Mouse (Mus musculus) brain, embryonic 18.5 days (tissue): ENCODE data around the gene Grm8.

Experiments used
- DNase-seq: peaks from one replicate; pipeline ENCODE4 v3.0.0-alpha.2; 2012; ENCODE audit warnings: low read depth, low spot score

The Grm8 gene

DNA sequence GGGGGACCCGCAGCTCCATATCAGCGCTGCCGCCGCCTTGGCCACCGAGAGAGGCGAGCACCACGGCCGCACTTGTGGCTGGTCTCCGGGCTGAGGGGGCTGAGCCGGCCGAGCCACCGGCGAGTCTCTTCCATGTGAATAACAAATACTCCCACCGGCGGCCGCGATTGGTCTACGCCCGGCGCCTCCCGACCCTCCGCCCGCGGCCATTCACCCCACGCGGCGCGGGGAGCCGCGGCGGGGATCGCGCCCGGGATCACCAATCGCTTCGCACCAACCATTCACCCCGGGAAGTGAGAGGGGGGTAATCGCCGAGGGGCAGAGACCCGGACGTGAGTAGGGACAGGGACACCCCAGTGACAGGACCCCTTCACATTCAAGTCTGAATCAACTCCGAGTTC is at the start of gene Grm8:
Gene Grm8, minus strand, starts transcription at position 178 of the 401 bp plus-strand sequence.
- DNase-seq = no peak

DNA sequence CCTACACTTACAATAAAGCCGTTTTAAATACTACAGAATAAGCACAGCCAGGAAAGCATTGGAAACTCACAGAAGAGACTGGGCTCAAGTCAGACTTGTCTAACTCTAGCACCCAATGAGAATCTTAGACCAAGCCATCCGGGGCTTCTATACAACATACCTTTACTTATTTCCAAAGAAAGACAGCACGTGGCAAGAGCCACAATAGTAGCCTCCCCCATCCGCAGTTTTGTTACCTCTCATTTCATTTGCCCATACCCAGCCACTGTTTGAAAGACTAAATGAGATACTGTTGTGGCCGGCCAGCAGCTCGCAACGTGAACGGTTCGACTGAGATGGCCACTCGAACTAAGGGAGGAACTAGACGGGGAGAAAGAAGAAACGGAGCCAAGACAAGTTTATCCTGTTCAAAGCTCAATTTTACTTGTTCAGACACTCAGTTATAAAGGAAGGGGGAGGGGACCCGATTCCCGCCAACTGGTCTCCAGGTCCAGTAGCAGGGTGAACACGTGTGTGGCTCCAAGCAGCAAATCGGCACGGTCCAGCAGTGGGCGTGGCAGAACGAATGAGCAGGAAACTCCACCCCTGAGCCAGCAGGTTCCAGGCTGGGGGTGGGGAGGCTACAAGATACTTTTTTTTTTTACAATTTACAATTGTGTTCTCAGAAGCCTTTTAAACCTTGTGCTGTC is 35.0 kb upstream of the Grm8 start:
- DNase-seq = no peak

DNA sequence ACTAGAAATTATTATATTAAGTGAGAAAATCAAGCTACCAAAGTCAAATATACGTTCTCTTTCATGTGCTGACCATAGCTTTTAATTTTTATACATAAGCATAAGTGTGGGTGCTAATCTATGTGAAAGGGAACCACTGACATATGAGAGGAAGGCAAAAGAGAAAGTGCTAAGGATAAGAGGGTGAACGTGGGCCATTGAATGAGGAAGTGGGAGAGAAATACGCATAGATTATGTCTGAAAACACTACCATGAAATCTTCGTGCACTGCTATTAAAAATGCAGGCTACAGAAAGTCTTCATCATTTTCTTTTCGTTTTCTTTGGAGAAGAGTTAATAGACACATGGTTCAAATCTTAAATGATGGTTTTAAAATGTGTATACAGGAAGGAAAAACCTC is 25.4 kb upstream of the Grm8 start:
- no peak for DNase-seq

DNA sequence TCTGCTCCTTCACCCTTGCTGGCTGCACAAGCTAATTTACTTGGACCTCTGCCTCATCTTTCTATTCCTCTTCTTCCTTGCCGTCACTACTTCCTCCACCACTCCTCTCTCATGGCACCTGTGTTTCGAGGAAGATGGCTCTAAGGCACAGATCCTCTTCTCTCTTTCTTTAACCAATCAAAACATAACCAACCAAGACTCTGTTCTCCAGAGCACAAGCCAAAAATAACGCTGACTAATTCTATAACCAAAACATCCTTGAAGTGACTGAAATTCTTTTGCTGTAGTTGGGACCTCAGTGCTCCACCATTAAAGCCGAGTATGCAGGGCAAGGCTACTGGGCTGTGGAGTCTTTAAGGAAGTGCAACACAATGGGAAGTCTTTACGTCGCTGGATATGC is 11.5 kb upstream of the Grm8 start:
- DNase-seq = no peak

DNA sequence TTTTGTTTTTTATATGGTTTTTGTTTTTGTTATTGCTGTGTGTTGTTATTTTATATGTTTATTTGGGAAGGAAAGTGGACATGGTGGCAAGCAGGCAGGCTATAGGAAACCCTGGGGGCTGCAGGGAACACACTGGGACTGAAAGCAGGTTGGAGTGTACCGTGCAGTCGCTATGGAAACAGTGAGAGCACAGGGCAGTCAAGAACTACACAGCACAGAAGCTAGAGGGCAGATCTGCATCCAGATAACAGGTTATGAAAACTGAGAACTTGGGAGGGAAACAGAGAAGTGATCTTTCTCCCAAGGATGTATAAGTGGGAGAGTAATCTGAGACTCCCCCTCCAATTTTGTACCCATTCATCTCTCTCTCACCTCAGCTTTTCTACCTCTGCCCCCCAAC is 7.4 kb upstream of the Grm8 start:
- DNase-seq = no peak

DNA sequence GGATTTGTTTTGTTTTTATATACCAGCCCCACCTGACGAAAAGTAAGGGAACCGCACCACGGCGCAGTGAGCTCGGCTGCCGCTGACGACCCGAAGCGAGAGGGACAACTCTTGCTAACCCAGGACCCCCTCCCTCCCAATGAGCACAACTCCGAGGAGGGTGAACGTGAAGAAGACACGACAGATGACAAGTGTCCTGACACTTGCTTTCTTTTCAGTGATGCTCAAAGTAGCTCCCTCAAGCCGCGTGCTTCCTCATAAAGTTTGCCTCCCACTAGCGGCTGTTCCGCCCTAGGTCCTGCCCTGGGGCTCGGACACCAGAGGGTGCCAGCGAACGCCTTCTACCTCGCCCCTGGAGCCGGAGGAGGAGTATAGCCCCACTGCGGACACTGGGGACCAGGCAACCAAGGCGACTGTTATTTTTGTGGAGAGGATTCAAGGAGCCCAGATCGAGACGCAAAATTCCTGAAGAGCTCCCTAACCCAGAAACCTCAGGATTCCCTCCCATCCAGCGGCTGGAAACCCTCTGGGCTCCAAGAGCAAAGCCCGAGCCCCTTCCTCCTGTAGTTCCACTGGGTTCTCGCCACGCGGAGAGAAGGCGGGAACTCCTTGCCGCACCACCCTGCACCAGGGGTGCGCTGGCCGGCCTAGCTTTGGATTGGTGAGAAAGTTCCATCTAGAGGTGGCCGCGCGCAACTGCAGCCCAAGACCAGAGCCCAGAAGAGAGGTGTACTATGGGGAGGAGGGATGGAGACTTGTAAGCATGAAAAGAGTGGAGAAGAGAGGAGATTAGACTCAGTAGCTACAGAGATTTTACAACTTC is 644 bp upstream of the Grm8 start:
- DNase-seq = peak; percentile 75

DNA sequence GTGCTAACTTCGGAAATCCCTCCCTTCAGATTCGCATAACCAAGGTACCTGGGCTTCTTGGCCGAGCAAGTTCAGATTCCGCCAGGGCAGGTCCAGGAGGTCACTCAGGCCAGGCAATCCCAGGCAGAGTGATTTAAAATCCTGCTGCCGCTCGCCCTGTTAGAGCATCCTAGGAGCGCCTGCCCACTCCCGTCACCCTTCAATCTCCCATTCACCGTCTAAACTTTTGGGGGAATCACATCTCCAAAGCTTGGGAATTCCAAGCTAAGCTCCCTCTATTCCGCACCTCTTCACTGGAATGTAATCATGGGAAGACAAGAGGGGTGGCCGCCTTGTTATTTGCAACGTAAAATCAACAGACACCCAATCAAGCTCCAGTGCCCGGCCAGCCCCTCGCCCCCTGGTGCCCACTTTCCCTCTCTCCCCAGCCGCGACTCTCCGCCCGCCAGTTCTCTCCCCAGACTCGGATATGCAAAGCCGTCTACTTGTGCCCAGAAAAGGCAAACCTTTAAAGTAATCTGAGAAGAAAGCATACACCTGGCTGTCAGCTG is 652 bp downstream of the Grm8 start:
- DNase-seq = no peak

DNA sequence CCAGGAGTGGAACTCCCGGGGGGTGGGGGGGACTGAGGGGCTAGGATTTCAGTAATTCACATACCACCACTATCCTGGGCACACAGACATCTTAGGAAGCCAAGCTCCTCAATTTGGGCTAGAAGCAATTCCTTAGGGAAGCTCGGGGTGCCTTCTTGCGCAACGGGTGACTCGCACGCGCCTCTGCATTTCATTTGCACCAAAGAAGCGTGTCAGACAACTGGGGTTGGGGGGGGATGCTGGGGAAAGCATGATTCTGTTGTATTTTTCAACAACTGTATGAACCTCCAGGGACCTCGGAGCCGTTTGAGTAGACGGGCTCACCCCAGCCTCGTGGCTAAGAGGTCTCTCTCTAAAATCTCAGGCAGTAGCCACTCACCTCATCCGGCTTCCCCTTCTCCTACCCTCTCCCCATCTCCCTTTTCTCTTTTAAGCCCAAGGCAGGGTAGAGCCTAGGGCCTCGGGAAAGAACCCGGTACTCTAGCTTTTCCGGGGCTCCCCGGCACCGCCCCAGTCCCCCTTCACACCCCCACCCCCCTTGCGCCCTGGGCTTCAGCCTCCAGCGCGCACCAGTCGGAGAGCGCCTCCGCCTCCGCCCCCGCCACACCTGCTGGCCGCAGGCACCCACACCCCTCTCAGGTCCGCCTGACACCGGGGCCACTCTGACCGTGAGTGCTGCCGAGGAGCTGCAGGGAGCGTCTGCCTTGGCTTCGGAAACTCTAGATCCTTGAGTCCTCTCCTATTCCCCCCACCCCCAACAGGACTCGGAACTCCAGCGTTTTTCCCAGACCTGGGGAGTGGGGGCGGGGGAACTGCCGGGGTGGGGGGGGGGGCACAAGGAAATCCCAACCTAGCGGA is 1.5 kb downstream of the Grm8 start:
- DNase-seq = no peak

DNA sequence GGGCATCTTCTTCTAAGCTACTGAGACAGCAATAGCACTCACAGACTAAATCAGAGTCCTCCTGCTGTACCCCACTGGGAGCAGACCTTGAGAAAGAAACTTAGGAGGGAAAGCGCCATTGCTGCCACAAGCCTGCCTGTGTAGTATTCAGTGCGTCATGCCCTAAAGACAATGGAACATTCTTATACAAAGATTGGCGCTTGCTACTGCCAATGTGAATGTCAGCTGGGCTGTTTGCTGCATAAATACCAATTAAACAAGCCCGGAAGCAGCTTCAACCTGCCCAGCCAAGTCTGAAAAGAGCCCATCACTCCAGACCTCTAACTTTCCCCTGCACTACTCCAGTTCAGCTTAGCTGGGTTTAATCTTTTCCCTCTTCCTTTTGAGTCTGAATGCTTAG is 2.9 kb downstream of the Grm8 start:
- DNase-seq = no peak

DNA sequence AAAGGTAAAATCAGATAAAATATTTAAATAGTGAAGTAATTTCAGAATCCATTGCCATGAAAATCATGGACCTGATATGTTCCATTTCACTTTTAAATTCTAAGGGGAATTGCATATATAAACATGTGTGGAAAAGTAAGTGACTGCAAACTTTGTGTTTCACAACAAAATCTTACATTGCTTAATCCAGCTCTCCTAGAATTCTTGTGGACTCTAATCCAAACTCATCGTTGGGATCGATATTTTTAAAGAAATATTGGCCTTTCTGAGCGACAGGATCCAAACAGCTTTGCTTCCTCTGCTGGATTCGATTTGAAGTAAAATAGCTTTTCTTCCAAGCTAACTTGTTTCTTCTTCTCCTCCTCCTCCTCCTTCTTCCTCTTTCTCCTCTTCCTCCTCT is 6.1 kb downstream of the Grm8 start:
- no peak for DNase-seq

DNA sequence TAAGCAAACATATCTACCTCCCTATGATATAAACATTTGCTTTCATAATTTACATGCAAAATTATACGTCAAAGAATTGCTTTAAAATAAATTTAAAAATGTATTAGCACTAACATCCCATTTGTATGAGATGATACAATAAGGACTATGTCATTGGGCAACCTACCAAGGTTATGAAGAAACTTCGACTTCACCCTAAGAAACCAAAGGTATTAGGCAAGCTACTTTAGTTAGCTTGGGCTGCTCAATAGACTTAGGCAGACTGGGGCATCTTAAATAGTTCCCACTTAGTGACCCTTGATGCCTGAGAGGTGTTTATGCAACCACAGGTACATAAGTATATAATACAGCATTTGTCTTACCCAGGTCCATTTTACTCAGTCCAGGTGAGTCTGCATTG is 19.5 kb downstream of the Grm8 start:
- DNase-seq = no peak

DNA sequence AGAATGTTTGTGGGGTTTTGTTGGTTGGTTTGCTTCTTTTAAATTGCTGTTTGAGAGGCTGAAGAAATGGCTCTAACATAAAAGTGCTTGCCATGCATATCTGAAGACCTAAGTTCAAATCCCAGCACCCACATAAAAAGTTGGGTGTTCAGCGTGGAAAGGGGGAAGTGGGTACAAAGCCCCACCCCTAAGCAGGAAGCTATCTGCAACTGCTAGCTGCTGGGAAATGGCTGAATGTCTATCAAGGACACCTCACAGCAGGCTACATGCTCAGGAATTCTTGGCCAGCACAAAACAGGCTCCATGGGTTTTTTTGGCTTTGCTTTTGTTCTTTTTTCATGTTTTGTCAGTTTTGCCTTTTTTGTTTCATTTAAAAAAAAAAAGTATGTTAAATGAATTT is 20.1 kb downstream of the Grm8 start:
- DNase-seq = no peak

DNA sequence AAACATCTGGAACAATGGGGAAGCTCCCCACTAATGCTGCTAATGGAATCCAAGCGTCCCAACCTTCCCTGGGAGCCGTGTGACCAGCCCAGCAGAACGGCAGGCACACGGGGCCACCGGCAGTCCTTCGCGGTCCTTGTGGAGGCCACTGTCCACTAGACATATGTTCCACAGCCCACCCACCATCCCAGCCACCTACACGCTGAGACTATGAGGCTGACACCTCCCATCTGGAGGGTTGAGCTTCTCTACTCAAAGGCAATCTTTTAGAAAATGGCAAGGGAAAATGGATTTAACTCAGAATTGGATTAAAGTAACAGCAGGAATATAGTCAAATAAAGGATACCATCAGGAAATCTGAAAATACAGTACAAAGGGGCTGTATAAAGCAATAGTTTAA is 23.4 kb downstream of the Grm8 start:
- no peak for DNase-seq

DNA sequence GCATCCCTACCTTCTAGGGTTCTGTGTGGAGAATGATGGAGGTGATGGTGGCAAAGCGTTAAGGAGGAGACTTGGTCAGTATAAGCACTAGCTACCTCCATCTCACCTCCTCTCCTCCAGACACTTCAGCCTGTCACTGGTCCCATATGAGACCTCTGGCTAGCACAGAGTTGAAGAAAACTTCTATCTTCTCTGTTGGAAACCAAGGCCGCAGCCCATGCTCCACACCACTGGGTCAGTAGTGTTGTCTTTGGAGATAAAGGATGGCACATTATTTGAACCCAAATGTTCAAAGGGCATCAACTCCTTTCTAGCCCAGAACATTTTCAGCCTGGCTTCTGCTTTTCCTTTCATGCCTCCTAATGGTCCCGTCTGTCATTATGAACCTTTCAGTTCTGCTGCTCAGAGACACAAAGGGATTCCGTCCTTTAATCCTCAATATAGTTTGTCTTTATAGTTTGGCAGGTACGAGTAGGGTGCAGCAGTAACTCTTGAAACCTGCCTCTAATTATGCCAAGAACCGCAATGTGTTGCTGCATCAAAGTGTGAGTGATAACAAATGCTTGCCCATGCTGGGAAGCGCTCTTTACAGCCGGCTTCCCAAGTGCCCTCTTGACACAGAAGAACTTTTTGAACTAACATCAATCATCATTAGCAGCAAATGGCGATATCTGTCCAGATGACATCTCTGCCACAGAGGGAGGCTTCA is 32.2 kb downstream of the Grm8 start:
- DNase-seq = no peak

DNA sequence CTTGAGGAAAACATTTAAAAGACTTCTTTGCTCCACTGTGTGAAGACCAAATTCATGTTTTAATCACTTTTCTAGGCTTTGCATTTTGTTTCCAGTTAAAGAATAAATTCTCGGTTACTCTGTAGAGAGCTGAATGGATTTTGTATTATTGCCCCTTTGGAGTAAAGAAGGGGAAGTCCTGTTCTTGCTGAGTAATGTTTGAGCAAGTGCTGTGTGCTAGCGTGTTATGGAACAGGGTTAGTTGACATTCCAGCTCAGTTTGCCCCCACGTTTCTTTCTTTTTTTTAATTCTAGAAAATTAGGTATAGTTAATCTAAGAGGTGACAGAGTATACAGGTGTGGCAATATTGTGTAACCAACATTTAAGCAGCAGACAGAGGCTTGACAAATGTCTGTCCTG is 35.0 kb downstream of the Grm8 start:
- no peak for DNase-seq

DNA sequence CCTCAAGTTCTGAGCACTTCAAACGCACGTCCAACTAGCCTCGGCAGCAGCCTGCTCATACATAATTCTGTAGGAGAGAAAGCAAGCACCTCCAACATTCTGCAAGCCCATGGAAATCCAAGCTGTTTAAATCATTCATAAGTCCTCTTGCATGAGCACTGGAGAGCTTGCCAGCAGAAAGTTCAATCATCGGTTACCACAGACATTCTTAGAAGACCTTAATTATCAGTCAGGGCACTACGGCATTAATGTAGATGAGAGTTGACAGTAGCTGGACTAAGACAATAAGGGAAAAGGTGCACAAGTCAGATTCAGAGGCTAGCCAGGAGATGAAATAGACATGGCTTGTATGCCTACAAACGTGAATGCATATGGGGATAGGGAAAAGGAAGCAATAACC is 42.5 kb downstream of the Grm8 start:
- DNase-seq = no peak

DNA sequence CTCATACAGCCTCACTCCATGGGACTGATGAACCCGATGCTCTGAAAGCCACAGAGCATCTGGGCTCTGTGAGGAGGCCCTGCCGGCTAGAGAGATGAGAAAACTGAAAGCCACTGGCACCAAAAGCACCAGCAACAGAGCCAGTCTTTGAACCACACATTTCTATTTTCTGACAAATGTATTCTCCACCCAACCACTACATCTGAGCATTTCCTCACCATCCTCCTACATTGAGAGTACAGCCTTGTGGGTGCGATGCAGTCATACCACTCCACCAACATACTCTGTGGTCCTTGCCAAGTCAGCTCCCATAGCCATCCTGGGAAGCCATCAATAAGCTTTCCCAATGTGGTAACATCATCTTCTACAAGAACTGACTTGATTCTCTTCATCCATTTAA is 43.1 kb downstream of the Grm8 start:
- DNase-seq = no peak

DNA sequence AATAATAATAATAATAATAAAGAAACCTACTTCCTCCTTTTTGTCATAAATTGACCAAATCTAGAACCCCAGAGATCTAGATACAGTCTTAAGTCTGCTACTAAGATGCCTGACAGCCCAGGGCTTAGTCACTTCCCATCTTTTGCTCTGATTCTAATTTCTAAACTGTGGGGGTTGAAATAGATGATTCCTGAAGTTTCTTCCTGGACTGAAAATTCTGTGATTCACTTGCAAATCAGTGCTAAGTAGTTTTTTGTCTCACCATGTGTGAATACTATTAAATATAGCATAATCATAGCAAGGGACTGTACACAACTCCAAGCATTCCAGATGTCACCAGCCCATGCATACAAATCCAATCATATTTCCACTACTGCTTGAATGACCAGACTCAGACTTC is 44.0 kb downstream of the Grm8 start:
- DNase-seq = no peak

DNA sequence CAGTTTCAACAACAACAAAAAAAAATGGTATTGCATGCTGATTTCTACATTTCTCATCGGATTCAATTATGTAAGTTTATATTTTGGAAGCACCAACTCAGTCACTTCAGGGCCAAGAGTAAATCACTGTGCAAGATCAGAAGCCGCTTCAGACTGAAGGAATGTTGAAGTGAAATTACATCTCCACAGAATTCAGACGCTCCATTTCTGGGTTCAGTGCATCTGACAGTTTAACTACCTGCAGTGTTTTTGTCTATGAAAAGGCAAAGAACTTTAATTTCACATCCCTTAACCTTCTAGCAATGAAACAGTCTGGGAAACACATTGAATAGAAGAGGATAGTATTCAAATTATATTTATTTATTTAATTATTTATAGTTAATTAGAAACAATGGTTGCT is 59.4 kb downstream of the Grm8 start:
- DNase-seq = no peak

DNA sequence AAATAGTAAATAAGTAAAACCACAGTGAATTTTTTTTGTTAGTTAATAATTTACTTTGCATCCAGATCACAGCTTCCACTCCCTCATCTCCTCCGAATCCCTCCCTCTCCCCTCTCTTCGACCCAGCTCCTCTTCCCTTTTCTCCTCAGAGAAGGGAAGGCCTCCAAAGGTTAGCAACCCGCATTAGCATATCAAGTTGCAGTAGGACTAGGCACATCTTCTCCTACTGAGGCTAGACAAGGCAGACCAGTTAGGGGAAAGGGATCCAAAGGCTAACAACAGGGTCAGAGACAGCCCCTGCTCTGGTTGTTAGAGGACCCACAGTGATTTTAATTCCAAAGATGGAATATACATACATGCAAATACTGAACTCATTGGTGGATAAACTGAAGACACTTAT is 60.5 kb downstream of the Grm8 start:
- DNase-seq = no peak

DNA sequence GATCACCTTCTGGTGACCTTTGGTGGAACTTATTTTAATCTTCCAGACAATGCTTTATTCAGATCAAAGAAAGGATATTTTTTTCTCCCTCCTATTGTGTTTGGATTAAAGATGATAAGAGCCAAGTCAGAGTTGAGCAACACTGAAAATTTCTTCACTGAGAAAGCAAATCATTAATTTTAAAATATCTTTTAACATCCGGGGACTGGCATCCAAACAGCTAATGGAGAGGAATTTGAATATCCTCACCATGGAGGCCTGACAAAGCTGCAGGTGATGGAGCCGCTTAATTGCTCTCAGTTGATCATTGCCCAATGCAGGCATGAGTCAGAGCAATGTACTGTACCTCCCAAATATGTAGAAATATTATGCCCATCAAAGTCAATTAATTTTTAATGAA is 83.0 kb downstream of the Grm8 start:
- no peak for DNase-seq

DNA sequence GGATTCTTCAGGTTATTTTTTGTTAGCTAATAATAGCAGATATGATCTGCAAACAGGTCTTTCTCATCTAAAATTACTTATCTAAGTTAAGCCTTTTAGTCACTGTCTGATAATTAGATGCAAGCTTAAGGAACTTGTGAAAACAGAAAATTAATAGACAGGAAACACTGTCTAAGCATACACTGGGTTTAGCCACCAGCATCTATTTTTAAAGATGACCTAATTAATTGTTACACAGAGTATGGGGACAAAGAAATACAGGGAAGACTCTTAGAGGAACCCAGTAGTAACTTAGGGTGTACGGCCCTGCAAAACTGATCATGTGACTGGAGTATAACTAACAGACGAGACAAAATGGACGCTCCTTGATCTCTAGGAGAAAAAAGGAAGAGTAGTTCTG is 92.6 kb downstream of the Grm8 start:
- DNase-seq = no peak
